9 mouse cellular contexts compared by ENCODE assay signal in the genomic region with DNA sequence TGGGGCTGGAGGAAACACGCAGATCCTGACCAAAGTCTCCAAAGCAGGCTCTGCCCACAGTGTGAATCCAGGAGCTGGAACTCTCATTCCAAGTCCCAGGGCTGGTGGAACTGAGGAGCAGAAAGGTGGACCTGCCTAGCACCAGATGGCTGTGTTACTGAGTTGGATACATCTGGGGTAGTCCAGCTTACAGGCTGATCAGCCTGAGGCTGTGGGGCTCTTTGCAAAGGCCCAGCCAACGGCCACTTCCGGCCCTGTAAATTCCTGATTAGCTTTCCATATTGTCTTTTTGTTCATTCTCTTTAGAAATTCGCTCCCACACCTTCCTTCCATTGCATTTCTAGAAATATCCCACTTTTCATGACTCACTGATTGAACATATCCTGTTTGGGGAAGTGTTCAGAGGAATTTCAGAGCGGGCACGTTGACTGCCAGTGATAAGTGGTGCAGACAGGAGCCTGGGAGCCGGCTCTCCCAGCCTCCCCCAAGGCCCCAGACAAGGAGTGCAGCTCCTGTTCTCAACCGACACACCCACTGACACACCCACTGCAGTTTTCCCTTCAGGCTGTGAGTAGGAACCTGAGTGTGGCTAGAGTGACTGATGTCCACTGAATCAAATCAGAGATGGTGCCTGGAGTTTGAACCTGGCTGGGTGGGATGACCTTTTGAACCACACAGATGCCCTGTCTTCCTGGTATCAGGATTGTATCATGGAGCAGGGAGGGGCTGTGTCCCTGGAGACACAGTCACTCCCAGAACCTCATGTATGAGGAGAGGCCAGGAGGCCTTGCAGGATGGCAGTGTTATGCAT.
DNase-seq lines count a peak whose midpoint lies in the region; ATAC-seq and TF ChIP-seq lines count a peak whose summit lies in the region.
"Had no signal": no experiment of that assay in that cellular context is flagged by ENCODE, and none has a peak within 500 bp of the region (broad histone marks: within the 10 kb centered on the region; RNA-seq: fewer than 3 reads in every experiment).

No protein-coding gene starts in this region.

- no peak for DNase-seq in forebrain, embryonic 14.5 days (ENCODE audit: low spot score)
- peak; percentile 62 for DNase-seq in ES-CJ7 (ENCODE audit: low read depth, low spot score)
- no peak for DNase-seq in midbrain, postnatal 0 days (ENCODE audit: low spot score)
- DNase-seq in left cerebral cortex, adult 18-20 months (ENCODE audit: low spot score in 2 of 2): no peak
- DNase-seq in gastrocnemius, postnatal 25 days: no peak

- ATAC-seq in forebrain, embryonic 14.5 days: no peak
- ATAC-seq in forebrain, embryonic 12.5 days (ENCODE audit: low FRiP score): no peak
- ATAC-seq in forebrain, embryonic 16.5 days: no peak; the same call in 1 of the 2 replicates
- peak; percentile 38; the same call in 1 of the 2 replicates for ATAC-seq in kidney, embryonic 15.5 days (replicated peaks; ENCODE audit: low FRiP score)
- ATAC-seq in midbrain, postnatal 0 days (ENCODE audit: low FRiP score): no peak

- peaks cover 40% of the 10 kb centered on the region for H3K4me1 ChIP-seq in forebrain, embryonic 14.5 days (ENCODE audit: control insufficient read depth, insufficient read depth, low read length)
- H3K4me1 ChIP-seq in forebrain, embryonic 12.5 days: peaks cover 72% of the 10 kb centered on the region
- H3K4me1 ChIP-seq in forebrain, embryonic 16.5 days (replicated peaks; ENCODE audit: control insufficient read depth, insufficient read depth, low read length): peaks cover 60% of the 10 kb centered on the region
- H3K4me1 ChIP-seq in kidney, embryonic 15.5 days: peaks cover 81% of the 10 kb centered on the region
- peaks cover 22% of the 10 kb centered on the region; the same call in 1 of the 2 replicates for H3K4me1 ChIP-seq in midbrain, postnatal 0 days (ENCODE audit: insufficient read depth, low read length)

- no peak overlapping the region for H3K4me3 ChIP-seq in forebrain, embryonic 14.5 days (ENCODE audit: low read depth, low read length)
- no peak overlapping the region for H3K4me3 ChIP-seq in forebrain, embryonic 12.5 days (replicated peaks)
- H3K4me3 ChIP-seq in forebrain, embryonic 16.5 days (replicated peaks; ENCODE audit: low read length): no peak overlapping the region
- H3K4me3 ChIP-seq in kidney, embryonic 15.5 days (replicated peaks): no peak overlapping the region
- H3K4me3 ChIP-seq in midbrain, postnatal 0 days (ENCODE audit: low read depth, low read length): no peak overlapping the region

- no peaks in the 10 kb centered on the region for H3K36me3 ChIP-seq in forebrain, embryonic 14.5 days (ENCODE audit: control insufficient read depth, insufficient read depth, low read length)
- H3K36me3 ChIP-seq in forebrain, embryonic 12.5 days (replicated peaks): no peaks in the 10 kb centered on the region
- H3K36me3 ChIP-seq in forebrain, embryonic 16.5 days (ENCODE audit: control insufficient read depth, insufficient read depth): no peaks in the 10 kb centered on the region
- no peaks in the 10 kb centered on the region for H3K36me3 ChIP-seq in kidney, embryonic 15.5 days
- no peaks in the 10 kb centered on the region for H3K36me3 ChIP-seq in midbrain, postnatal 0 days (ENCODE audit: insufficient read depth, low read length)
- H3K36me3 ChIP-seq: G1E had no signal

- H3K4me2 ChIP-seq in forebrain, embryonic 14.5 days (ENCODE audit: low read length): no peak overlapping the region
- no peak overlapping the region for H3K4me2 ChIP-seq in forebrain, embryonic 12.5 days
- H3K4me2 ChIP-seq in forebrain, embryonic 16.5 days (ENCODE audit: low read length): no peak overlapping the region
- H3K4me2 ChIP-seq in kidney, embryonic 15.5 days: no peak overlapping the region
- no peak overlapping the region for H3K4me2 ChIP-seq in midbrain, postnatal 0 days (ENCODE audit: low read depth, low read length, poor library complexity, severe bottlenecking)

- H3K27ac ChIP-seq in forebrain, embryonic 14.5 days (ENCODE audit: low read depth, low read length): peak overlapping the region; percentile 75
- no peak overlapping the region for H3K27ac ChIP-seq in forebrain, embryonic 12.5 days
- peak overlapping the region; percentile 70 for H3K27ac ChIP-seq in forebrain, embryonic 16.5 days (ENCODE audit: low read length)
- peak overlapping the region; percentile 78 for H3K27ac ChIP-seq in kidney, embryonic 15.5 days
- H3K27ac ChIP-seq in midbrain, postnatal 0 days (ENCODE audit: low read depth, low read length): 0 out of 2 replicates have a peak overlapping the region, but pooled peaks have one; percentile 7

- no peaks in the 10 kb centered on the region for H3K27me3 ChIP-seq in forebrain, embryonic 14.5 days (replicated peaks; ENCODE audit: control insufficient read depth, insufficient read depth, low read length)
- no peaks in the 10 kb centered on the region for H3K27me3 ChIP-seq in forebrain, embryonic 12.5 days
- H3K27me3 ChIP-seq in forebrain, embryonic 16.5 days (replicated peaks; ENCODE audit: control insufficient read depth, insufficient read depth, low read length): no peaks in the 10 kb centered on the region
- H3K27me3 ChIP-seq in kidney, embryonic 15.5 days: no peaks in the 10 kb centered on the region
- no peaks in the 10 kb centered on the region for H3K27me3 ChIP-seq in midbrain, postnatal 0 days (ENCODE audit: insufficient read depth, low read length)

- TF ChIP-seq CTCF in midbrain, postnatal 0 days (IDR thresholded peaks at IDR 0.05): no peak

- H3K9me3 ChIP-seq in forebrain, embryonic 14.5 days (replicated peaks; ENCODE audit: control insufficient read depth, low read length): no peaks in the 10 kb centered on the region
- no peaks in the 10 kb centered on the region for H3K9me3 ChIP-seq in forebrain, embryonic 12.5 days
- H3K9me3 ChIP-seq in forebrain, embryonic 16.5 days (ENCODE audit: control insufficient read depth, low read length): no peaks in the 10 kb centered on the region
- H3K9me3 ChIP-seq in kidney, embryonic 15.5 days (replicated peaks): no peaks in the 10 kb centered on the region
- H3K9me3 ChIP-seq in midbrain, postnatal 0 days (ENCODE audit: low read length): no peaks in the 10 kb centered on the region

- 0 out of 2 replicates have a peak overlapping the region, but pooled peaks have one; percentile 6 for H3K9ac ChIP-seq in forebrain, embryonic 14.5 days (ENCODE audit: low read length)
- no peak overlapping the region for H3K9ac ChIP-seq in forebrain, embryonic 12.5 days
- no peak overlapping the region for H3K9ac ChIP-seq in forebrain, embryonic 16.5 days (replicated peaks; ENCODE audit: low read depth, low read length)
- no peak overlapping the region for H3K9ac ChIP-seq in kidney, embryonic 15.5 days
- H3K9ac ChIP-seq in midbrain, postnatal 0 days (replicated peaks; ENCODE audit: low read length, poor library complexity, severe bottlenecking): no peak overlapping the region

- WGBS in forebrain, embryonic 14.5 days: 68% methylated on average over 8 of the region's 8 CpGs
- 77% methylated on average over 8 of the region's 8 CpGs for WGBS in forebrain, embryonic 12.5 days
- WGBS in forebrain, embryonic 16.5 days: 56% methylated on average over 8 of the region's 8 CpGs
- 38% methylated on average over 8 of the region's 8 CpGs for WGBS in kidney, embryonic 15.5 days
- WGBS in midbrain, postnatal 0 days: 77% methylated on average over 8 of the region's 8 CpGs
